Mouse (Mus musculus) cerebellum, adult 8-10 months (tissue): ENCODE measurements around the gene Gm9507.
"Not testable (repeated sequence)": the region's sequence is repeated elsewhere in the genome, so short reads cannot be mapped to it uniquely, and the experiment has no call there.

ENCODE experiments used
- DNase-seq: peaks from one replicate; pipeline ENCODE4 v3.0.0; 2022

The Gm9507 gene

GRCm38 (mm10) chr10:77771225-77771624 lies 40.4 kb downstream of the Gm9507 start, which contains the start of gene Gm3238:
Gene Gm3238, minus strand, starts transcription at chr10:77771325.
- not testable (repeated sequence) for DNase-seq

DNA sequence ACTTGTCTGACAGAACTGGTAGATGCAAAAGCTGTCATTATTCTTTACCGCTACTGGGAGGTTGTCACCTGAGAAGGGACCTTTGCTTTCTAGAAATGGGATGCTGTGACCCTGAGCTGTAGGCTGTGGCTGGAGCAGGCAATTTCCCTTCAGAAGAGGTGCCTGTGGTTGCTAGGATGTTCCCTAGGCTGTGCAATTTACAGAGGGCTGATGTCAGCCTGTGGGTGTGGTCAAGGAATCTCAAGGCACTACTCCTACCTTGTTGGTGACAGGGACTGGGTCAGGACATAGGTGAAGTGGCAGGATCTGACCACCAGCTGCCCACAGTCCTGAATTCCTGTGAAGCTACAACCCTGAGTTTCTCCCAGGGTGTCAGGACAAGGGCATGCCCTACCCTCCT lies 41.9 kb downstream of the Gm9507 start:
- DNase-seq = no peak
